Mouse (Mus musculus): ENCODE results near the gene Mtnr1b.

DNA sequence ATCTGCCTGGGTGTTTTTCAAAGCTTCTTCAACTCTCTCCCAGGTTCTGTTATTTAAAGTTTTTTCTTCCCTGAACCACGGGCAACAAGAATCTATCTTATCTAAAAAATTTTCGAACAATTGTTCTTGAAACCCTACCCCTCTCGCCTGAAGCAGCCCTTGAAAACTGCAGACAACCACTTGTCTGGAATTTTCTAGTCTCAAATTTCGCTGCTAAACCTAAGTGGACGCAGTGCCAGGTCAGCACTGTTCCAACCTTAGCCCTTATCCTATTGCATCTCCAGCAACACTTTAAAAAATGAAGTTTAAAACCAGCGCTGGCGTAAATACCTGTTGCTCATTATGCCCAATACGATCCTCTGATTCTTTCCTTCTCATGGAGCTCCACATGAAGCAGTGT, 29.0 kb downstream of the Mtnr1b start:
- TF ChIP-seq CTCF (IDR thresholded peaks at IDR 0.05; ENCODE audit: low read depth) (no peak), EP300 (IDR thresholded peaks at IDR 0.05; ENCODE audit: low read depth) (no peak)

All from heart, postnatal 0 days (tissue).